Mouse (Mus musculus): Measurements from ENCODE around the gene Prr5l. TPM values are rescaled to one million over a fixed set of nuclear protein-coding genes. Genes with fewer than 3 reads are reported as not detected.

The Prr5l gene
- polyA plus RNA-seq, 1 experiment from 2014 or later, result 3.9 TPM

DNA sequence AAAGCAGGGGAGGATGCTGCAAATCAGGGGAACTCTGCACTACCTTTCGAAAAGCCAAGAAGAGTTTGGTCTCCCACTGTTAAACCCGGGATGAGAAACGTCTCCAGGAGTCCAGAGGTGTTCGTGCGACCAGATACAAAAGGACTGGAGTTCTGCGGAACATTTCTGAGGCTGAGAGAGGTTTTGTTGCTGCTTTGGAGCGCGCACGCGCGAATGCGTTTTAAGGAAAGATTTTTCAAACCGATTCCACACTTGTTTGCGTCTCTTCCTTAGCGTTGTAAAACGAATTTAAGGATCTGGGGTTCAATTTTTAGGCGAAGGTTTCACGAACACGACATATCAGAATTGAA, 85.0 kb downstream of the Prr5l start:
- H3K4me2 ChIP-seq, result peak overlapping the region; percentile 67
- peaks cover 40% of the 10 kb centered on the region for H3K27me3 ChIP-seq
- H3K9me3 ChIP-seq (replicated peaks), result no peaks in the 10 kb centered on the region
- 0 out of 2 replicates have a peak, but pooled peaks cover 4% of the 10 kb centered on the region for H3K4me1 ChIP-seq (replicated peaks)
- ATAC-seq (ENCODE audit: insufficient read depth), result no peak
- no peak overlapping the region for H3K27ac ChIP-seq (replicated peaks)
- H3K9ac ChIP-seq, result no peak overlapping the region
- no peaks in the 10 kb centered on the region for H3K36me3 ChIP-seq (replicated peaks)
- WGBS (ENCODE audit: insufficient replicate concordance), result under 1% methylated on average over 19 of the region's 19 CpGs
- H3K4me3 ChIP-seq (replicated peaks), result peak overlapping the region; percentile 53

DNA sequence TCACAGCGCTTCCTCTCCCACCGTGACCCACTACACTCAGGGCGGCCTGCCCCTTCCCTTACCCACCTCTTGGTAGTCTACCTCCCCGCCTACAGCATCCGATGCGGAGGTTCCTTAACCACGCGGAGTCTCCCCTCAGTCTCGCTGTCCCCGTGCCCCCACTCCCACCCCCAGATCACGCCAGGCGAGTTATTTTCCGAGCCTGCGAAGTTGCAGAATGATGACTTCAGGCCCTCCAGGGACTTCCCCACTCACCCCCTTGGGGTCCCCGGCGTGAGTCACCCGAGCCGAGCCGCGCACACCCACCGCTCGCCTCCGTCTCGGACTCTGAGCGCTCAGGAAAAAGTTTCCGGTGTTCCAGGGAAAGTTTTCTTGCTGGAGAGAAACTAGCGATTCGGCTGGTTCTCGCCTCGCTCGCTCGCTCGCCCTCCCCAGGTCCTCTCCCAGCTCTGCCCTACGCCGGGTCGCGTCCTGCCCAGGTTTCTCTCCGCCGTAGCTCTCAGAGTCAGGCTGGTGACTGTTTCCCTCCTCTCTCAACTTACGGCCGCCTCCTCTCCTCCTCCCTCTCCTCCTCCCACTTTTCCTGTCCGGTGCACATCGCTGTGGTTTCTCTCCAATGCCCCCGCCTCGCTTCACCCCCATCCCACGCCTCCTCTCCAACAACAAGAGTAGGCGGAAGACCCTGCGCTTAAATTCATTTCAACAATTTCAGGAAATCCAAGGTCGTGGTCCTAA, 85.5 kb downstream of the Prr5l start:
- Histone ChIP-seq H3K4me3 (replicated peaks) (peak overlapping the region; percentile 53), H3K27ac (replicated peaks) (peak overlapping the region; percentile 24; the same call in 1 of the 2 replicates), H3K4me1 (replicated peaks) (0 out of 2 replicates have a peak, but pooled peaks cover 4% of the 10 kb centered on the region), H3K4me2 (peak overlapping the region; percentile 67), H3K27me3 (peaks cover 40% of the 10 kb centered on the region), H3K36me3 (replicated peaks) (no peaks in the 10 kb centered on the region), H3K9ac (no peak overlapping the region), H3K9me3 (replicated peaks) (no peaks in the 10 kb centered on the region)
- WGBS (ENCODE audit: insufficient replicate concordance), result under 1% methylated on average over 49 of the region's 49 CpGs
- peak; percentile 30; the same call in 1 of the 2 replicates for ATAC-seq (ENCODE audit: insufficient read depth)

DNA sequence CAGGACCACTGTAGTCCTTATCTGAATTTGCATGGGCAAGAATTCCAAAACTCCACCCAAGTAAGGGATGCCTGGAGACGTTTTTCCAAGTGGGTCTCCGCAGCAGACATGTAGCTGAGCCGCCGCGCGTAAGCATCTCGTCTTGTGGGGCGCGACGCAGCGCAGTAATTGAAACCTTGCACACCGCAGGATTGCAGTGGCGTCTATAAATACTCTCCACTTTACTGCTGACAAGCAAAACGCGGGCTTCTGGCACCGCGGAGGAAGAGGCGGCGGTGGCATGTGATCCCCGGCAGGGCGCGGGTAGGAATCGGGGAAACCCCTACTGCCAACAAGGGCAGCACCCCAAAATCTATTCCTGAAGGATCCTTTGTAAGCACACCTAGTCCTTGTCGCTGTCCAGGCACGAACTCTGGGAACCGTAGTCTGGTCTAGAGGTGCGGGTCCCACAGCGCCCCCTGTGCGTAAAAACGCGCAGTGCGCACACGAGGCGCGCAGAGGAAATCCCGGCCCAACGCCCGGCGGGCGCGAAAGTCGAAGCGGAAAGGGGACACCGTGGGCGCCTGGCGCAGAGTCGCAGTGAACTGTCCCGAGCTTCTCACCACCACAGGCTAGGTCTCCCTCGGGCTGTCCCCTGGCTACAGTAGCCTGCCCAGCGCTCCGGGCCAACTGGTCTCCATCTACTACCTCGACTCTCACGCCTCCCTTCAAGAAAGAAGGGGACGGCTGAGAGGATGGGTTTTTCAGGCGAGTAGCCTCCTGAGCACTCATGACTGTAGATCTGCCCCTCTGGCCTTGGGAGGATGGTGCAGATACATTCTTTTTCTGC, 86.3 kb downstream of the Prr5l start:
- peak overlapping the region; percentile 53 for H3K4me3 ChIP-seq (replicated peaks)
- H3K4me1 ChIP-seq (replicated peaks), result 0 out of 2 replicates have a peak, but pooled peaks cover 4% of the 10 kb centered on the region
- H3K9me3 ChIP-seq (replicated peaks), result no peaks in the 10 kb centered on the region
- H3K9ac ChIP-seq, result no peak overlapping the region
- peak overlapping the region; percentile 67 for H3K4me2 ChIP-seq
- WGBS (ENCODE audit: insufficient replicate concordance), result 2% methylated on average over 55 of the region's 55 CpGs
- no peaks in the 10 kb centered on the region for H3K36me3 ChIP-seq (replicated peaks)
- ATAC-seq (ENCODE audit: insufficient read depth), result peak; percentile 49
- H3K27ac ChIP-seq (replicated peaks), result peak overlapping the region; percentile 24; the same call in 1 of the 2 replicates
- peaks cover 40% of the 10 kb centered on the region for H3K27me3 ChIP-seq

DNA sequence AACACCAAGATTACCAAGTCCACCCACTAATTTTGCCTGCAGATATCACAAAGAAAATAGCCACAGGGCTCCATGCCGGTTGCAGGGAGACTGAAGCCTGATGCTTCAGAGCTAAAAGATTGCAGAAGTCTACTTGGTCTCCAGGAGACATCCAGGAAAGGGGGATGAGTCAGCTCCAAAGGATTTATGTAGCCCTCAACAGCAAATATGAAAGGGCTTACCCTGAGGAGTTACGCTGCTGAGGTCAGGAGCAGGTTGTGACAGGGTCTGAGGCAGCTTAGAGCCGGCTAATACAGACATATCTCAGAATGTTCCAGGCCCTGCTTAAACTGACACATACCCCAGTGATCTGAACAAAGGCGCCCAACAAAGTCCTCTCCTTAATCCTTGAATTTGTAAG, 90.7 kb downstream of the Prr5l start:
- no peak overlapping the region for H3K9ac ChIP-seq
- H3K4me3 ChIP-seq (replicated peaks), result no peak overlapping the region
- H3K4me2 ChIP-seq, result no peak overlapping the region
- ATAC-seq (ENCODE audit: insufficient read depth), result no peak
- WGBS (ENCODE audit: insufficient replicate concordance), result 59% methylated on average over 4 of the region's 4 CpGs
- no peaks in the 10 kb centered on the region for H3K36me3 ChIP-seq (replicated peaks)
- peaks cover 22% of the 10 kb centered on the region for H3K27me3 ChIP-seq
- H3K9me3 ChIP-seq (replicated peaks), result no peaks in the 10 kb centered on the region
- 0 out of 2 replicates have a peak, but pooled peaks cover 4% of the 10 kb centered on the region for H3K4me1 ChIP-seq (replicated peaks)
- H3K27ac ChIP-seq (replicated peaks), result no peak overlapping the region

DNA sequence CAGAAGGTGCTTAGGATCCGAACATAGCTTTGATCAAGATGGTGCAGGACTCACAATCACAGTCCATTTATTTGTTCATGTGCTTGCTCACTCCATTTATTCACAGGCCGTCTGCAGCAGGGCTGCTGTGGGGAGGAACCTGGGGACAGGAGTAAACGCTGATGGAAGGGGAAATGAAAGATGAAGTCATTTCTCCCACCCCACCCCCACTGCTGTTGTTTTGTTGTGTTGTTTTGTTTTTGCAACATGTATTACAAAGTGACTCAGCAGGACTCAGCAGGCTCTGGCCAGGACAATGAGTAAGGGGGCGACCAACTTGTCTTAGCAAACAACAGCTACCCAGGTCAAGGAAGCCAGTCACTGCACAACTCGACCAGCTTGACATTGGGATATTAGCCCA, 99.6 kb downstream of the Prr5l start:
- 46% methylated on average over 5 of the region's 5 CpGs for WGBS (ENCODE audit: insufficient replicate concordance)

DNA sequence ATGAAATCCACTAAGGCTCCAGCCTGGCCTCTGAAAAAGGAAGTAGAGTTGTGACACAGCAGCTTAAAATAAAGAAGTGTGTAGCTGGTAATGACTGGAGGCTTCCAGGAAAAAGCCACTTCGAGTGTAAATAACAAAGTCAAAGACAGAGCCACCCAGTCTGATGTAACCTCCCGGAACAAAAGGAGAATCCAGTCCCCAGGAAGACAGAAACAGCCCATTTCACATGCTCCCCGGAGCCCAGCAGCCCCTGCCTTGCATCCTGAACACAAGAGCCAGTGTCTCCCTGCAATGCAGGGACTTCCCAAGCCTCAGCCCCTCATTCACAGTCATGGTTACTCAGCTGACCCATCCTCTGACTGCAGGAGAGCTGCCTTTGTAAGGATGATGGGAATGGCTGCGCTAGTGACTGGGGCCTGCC, 101.5 kb downstream of the Prr5l start:
- no peak overlapping the region for H3K4me2 ChIP-seq
- 30% methylated on average over 4 of the region's 4 CpGs for WGBS (ENCODE audit: insufficient replicate concordance)
- H3K9me3 ChIP-seq (replicated peaks), result no peaks in the 10 kb centered on the region
- no peak for ATAC-seq (ENCODE audit: insufficient read depth)
- no peak overlapping the region for H3K4me3 ChIP-seq (replicated peaks)
- H3K9ac ChIP-seq, result no peak overlapping the region
- peak overlapping the region; percentile 14; the same call in 1 of the 2 replicates for H3K27ac ChIP-seq (replicated peaks)
- H3K36me3 ChIP-seq (replicated peaks), result no peaks in the 10 kb centered on the region
- H3K4me1 ChIP-seq (replicated peaks), result peaks cover 12% of the 10 kb centered on the region
- no peaks in the 10 kb centered on the region for H3K27me3 ChIP-seq

More for the DNA sequence above, 99.6 kb downstream of the Prr5l start:
- Histone ChIP-seq H3K4me1 (replicated peaks) (peaks cover 12% of the 10 kb centered on the region), H3K36me3 (replicated peaks) (no peaks in the 10 kb centered on the region), H3K27ac (replicated peaks) (no peak overlapping the region), H3K9ac (no peak overlapping the region), H3K9me3 (replicated peaks) (no peaks in the 10 kb centered on the region), H3K4me2 (no peak overlapping the region), H3K4me3 (replicated peaks) (no peak overlapping the region), H3K27me3 (no peaks in the 10 kb centered on the region)
- ATAC-seq (ENCODE audit: insufficient read depth), result no peak

DNA sequence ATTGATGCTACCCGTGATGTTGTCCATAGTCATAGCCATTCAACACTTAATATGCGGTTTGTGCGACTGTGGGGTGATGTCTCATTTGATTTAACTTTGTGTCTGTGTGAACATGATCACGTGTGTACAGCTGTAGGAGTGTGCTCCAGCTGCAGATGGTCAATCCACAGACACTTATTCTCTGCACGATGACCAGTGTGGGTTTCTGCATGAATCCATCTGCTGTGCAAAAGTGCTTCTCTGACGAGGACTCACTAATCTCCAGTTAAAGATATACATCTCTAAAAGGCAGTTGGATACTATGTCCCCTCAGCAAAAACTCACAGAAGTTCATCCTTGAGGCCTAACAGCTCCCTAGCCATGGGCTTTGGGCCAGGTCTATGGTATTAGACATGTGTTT, 104.7 kb downstream of the Prr5l start:
- no peak overlapping the region for H3K4me2 ChIP-seq
- ATAC-seq (ENCODE audit: insufficient read depth), result no peak
- no peaks in the 10 kb centered on the region for H3K9me3 ChIP-seq (replicated peaks)
- H3K9ac ChIP-seq, result no peak overlapping the region
- no peaks in the 10 kb centered on the region for H3K36me3 ChIP-seq (replicated peaks)
- H3K27me3 ChIP-seq, result no peaks in the 10 kb centered on the region
- WGBS (ENCODE audit: insufficient replicate concordance), result 66% methylated on average over 6 of the region's 6 CpGs
- H3K4me3 ChIP-seq (replicated peaks), result no peak overlapping the region
- no peak overlapping the region for H3K27ac ChIP-seq (replicated peaks)
- H3K4me1 ChIP-seq (replicated peaks), result peaks cover 12% of the 10 kb centered on the region

DNA sequence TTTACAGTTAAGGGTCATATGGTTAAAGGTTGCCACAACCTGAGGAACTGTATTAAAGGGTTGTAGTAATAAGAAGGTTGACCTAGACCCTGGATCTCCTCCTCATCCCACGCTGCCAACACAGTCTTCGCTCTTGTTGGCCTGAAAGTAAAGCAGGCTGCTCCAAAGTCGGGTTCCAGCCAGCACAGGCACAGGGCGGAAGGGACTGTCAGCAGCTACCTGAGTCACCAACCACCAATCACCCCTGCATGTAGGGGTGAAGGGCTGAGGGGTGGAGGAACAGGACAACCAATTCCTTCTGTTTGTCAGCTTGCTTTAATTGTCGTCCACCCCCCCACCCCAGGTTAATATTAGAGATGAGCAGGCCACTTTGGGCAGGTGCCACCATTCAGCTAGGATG, 119.3 kb downstream of the Prr5l start:
- no peak overlapping the region for H3K4me3 ChIP-seq (replicated peaks)
- WGBS (ENCODE audit: insufficient replicate concordance), result 51% methylated on average over 5 of the region's 5 CpGs
- ATAC-seq (ENCODE audit: insufficient read depth), result no peak
- no peaks in the 10 kb centered on the region for H3K36me3 ChIP-seq (replicated peaks)
- H3K27ac ChIP-seq (replicated peaks), result no peak overlapping the region
- no peak overlapping the region for H3K9ac ChIP-seq
- no peaks in the 10 kb centered on the region for H3K27me3 ChIP-seq
- H3K4me2 ChIP-seq, result no peak overlapping the region
- H3K4me1 ChIP-seq (replicated peaks), result peaks cover 11% of the 10 kb centered on the region; the same call in 1 of the 2 replicates
- no peaks in the 10 kb centered on the region for H3K9me3 ChIP-seq (replicated peaks)

DNA sequence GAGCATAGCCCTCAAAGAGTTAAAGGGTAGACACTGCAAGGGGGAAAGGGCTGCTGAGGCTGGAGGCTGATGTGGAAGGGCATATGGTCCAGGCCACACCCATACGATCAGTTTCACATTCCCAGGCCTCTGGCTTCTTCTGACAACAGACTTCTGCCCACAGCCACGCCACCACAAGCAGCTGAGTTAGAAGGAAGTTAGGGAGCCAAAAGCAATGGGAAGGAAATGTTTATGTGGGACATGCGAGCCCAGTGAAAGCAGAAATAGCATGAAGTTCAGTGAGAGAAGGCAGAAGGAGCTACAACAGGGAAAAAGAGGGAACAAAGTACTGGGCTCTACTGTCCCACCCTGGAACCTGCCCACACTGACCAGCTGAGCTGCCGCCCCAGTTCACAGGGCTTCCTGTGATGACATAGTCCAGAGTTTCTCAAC, 119.9 kb downstream of the Prr5l start:
- Histone ChIP-seq H3K9me3 (replicated peaks) (no peaks in the 10 kb centered on the region), H3K27me3 (no peaks in the 10 kb centered on the region), H3K4me1 (replicated peaks) (peaks cover 11% of the 10 kb centered on the region; the same call in 1 of the 2 replicates), H3K36me3 (replicated peaks) (no peaks in the 10 kb centered on the region), H3K9ac (no peak overlapping the region), H3K4me2 (no peak overlapping the region), H3K27ac (replicated peaks) (no peak overlapping the region), H3K4me3 (replicated peaks) (no peak overlapping the region)
- WGBS (ENCODE audit: insufficient replicate concordance), result 16% methylated on average over 4 of the region's 4 CpGs
- peak; percentile 58 for ATAC-seq (ENCODE audit: insufficient read depth)

DNA sequence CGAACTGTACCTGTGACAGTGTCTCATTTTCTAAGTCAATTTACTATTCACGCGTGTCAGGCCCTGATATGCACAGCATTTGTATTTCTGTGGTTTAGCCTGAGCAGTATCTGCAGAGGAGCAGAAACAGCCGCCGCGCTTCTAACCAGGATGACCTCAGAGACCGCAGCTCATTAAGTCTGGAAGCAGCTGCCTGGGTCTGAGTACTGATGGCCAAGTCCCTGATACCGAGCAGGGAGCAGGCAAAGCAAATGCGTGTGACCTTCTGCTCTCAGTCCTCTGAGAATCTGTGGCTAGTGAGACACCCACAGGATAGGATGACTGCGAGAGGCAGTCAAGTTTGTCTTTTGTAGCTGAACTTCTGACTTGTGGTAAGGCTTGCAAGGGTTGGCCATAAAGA, 120.4 kb downstream of the Prr5l start:
- no peaks in the 10 kb centered on the region for H3K36me3 ChIP-seq (replicated peaks)
- H3K9me3 ChIP-seq (replicated peaks), result no peaks in the 10 kb centered on the region
- no peaks in the 10 kb centered on the region for H3K27me3 ChIP-seq
- ATAC-seq (ENCODE audit: insufficient read depth), result peak; percentile 39
- no peak overlapping the region for H3K4me2 ChIP-seq
- 12% methylated on average over 10 of the region's 10 CpGs for WGBS (ENCODE audit: insufficient replicate concordance)
- H3K4me3 ChIP-seq (replicated peaks), result no peak overlapping the region
- no peak overlapping the region for H3K9ac ChIP-seq
- peaks cover 11% of the 10 kb centered on the region; the same call in 1 of the 2 replicates for H3K4me1 ChIP-seq (replicated peaks)
- no peak overlapping the region for H3K27ac ChIP-seq (replicated peaks)

DNA sequence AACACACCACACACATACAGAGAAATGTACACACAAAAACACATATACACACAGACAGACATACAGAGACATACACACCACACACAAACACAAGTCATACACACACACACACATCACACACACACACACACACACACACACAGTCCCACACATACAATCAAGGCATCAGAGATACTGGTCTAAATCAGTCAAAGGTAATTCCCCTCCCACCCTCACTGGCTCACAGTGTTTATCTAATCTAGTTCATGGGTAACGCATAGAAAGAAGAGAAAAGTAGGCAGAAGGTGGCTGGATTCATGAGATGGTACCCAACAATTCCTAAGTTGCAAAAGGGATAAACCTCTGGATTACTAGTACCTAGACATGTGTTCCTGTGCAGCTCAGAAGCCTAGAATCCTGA, 120.9 kb downstream of the Prr5l start:
- H3K4me1 ChIP-seq (replicated peaks), result peaks cover 11% of the 10 kb centered on the region; the same call in 1 of the 2 replicates
- no peak for ATAC-seq (ENCODE audit: insufficient read depth)
- no peak overlapping the region for H3K27ac ChIP-seq (replicated peaks)

More for the DNA sequence above, 120.9 kb downstream of the Prr5l start:
- WGBS (ENCODE audit: insufficient replicate concordance), result 34% methylated on average over 1 of the region's 1 CpGs
- Histone ChIP-seq H3K4me2 (no peak overlapping the region), H3K27me3 (no peaks in the 10 kb centered on the region), H3K36me3 (replicated peaks) (no peaks in the 10 kb centered on the region), H3K4me3 (replicated peaks) (no peak overlapping the region), H3K9ac (no peak overlapping the region), H3K9me3 (replicated peaks) (no peaks in the 10 kb centered on the region)
